Mouse (Mus musculus): ENCODE measurements around the gene Rps6kb2.

DNA sequence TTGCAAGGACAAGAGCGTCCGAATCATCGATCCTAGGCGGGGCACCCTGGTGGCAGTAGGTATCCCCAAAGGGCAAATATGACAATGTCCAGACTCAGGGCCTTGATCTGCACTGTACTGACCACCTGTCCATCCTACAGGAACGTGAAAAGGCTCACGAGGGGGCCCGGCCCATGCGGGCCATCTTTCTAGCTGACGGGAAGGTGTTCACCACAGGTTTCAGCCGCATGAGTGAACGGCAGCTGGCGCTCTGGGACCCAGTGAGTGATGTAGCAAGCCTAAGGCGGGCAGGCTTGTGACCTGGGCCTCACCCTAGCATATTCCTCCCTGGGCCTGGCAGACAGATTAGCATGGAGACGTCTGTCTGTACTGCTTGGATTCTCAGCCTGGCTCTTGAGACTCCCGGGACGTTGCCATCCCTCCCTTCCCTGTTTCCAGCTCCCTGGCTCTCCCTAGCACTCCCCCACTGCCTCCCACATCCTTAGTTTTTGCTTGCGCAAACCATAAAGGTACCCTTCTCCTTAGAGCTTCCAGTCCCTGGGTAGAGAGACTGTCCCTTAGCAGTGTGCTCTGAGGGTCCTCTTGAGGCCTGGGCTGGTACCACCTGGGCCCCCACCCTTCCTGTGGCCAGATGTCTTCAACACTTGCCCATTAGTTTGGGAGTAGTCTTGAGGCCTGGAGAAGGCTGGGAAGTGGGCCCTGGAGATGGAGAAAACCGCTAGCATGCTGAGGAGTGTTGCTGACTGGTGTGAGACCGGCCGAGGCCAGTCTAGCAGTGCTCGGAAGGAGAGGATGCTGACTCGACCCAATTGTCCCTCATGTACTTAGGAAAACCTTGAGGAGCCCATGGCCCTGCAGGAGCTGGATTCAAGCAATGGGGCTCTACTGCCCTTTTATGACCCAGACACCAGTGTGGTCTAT lies 12.3 kb downstream of the Rps6kb2 start:
- TF ChIP-seq CTCF (IDR thresholded peaks at IDR 0.05; ENCODE audit: borderline replicate concordance, insufficient read depth, low read depth, low read length) (no peak), POLR2A (IDR thresholded peaks at IDR 0.05; ENCODE audit: borderline replicate concordance, insufficient read depth, low read length) (no peak)

Measured in cerebellum, adult 2 months (tissue).